Mouse (Mus musculus): Measurements from ENCODE around the gene Naa15. TPM values are rescaled to one million over a fixed set of nuclear protein-coding genes. Genes with fewer than 3 reads are reported as not detected.

Gene Naa15
- polyA plus RNA-seq, 1 experiment from 2014 or later, result 12.7 TPM

GRCm38 (mm10) chr3:51482781-51483180, 67.8 kb downstream of the Naa15 start:
- Histone ChIP-seq H3K4me3 (ENCODE audit: low read depth, low read length) (no peak overlapping the region), H3K4me1 (ENCODE audit: insufficient read depth, low read depth, low read length) (peaks cover 12% of the 10 kb centered on the region; the same call in 1 of the 2 replicates), H3K27ac (ENCODE audit: low read length) (peak overlapping the region; percentile 94; the same call in 1 of the 2 replicates), H3K36me3 (ENCODE audit: insufficient read depth, low read length) (no peaks in the 10 kb centered on the region), H3K9ac (replicated peaks; ENCODE audit: low read depth) (no peak overlapping the region), H3K4me2 (replicated peaks; ENCODE audit: low read depth, low read length) (peak overlapping the region; percentile 75), H3K9me3 (ENCODE audit: low read length) (no peaks in the 10 kb centered on the region), H3K27me3 (replicated peaks; ENCODE audit: insufficient read depth, low read length) (no peaks in the 10 kb centered on the region)
- no peak for ATAC-seq
- no peak for DNase-seq (ENCODE audit: low spot score)
- WGBS, result 51% methylated on average over 3 of the region's 3 CpGs
- TF ChIP-seq CTCF (IDR thresholded peaks at IDR 0.05) (no peak), EP300 (IDR thresholded peaks at IDR 0.05) (no peak)

GRCm38 (mm10) chr3:51483741-51484359, 68.9 kb downstream of the Naa15 start, which contains the start of gene Rab33b:
Gene Rab33b (plus strand): TSS chr3:51483920.
- Histone ChIP-seq H3K27me3 (replicated peaks; ENCODE audit: insufficient read depth, low read length) (no peaks in the 10 kb centered on the region), H3K4me2 (replicated peaks; ENCODE audit: low read depth, low read length) (peak within 1 kb of the TSS; percentile 75), H3K4me3 (ENCODE audit: low read depth, low read length) (peak within 1 kb of the TSS; percentile 89), H3K4me1 (ENCODE audit: insufficient read depth, low read depth, low read length) (peaks cover 12% of the 10 kb centered on the region; the same call in 1 of the 2 replicates), H3K9ac (replicated peaks; ENCODE audit: low read depth) (peak within 1 kb of the TSS; percentile 80), H3K9me3 (ENCODE audit: low read length) (no peaks in the 10 kb centered on the region), H3K27ac (ENCODE audit: low read length) (peak within 1 kb of the TSS; percentile 94), H3K36me3 (ENCODE audit: insufficient read depth, low read length) (no peaks in the 10 kb centered on the region)
- ATAC-seq (peak; percentile 97), DNase-seq (ENCODE audit: low spot score) (peak; percentile 99)
- WGBS, result 5% methylated on average over 56 of the region's 70 CpGs
- TF ChIP-seq EP300 (IDR thresholded peaks at IDR 0.05) (no peak), CTCF (IDR thresholded peaks at IDR 0.05) (peak; percentile 60)

- Histone ChIP-seq H3K4me2 (replicated peaks; ENCODE audit: low read depth, low read length) (peak overlapping the region; percentile 75), H3K4me1 (ENCODE audit: insufficient read depth, low read depth, low read length) (peaks cover 12% of the 10 kb centered on the region; the same call in 1 of the 2 replicates), H3K4me3 (ENCODE audit: low read depth, low read length) (peak overlapping the region; percentile 89), H3K27me3 (replicated peaks; ENCODE audit: insufficient read depth, low read length) (no peaks in the 10 kb centered on the region), H3K36me3 (ENCODE audit: insufficient read depth, low read length) (no peaks in the 10 kb centered on the region), H3K9ac (replicated peaks; ENCODE audit: low read depth) (peak overlapping the region; percentile 80), H3K9me3 (ENCODE audit: low read length) (no peaks in the 10 kb centered on the region), H3K27ac (ENCODE audit: low read length) (peak overlapping the region; percentile 94)
- no peak for TF ChIP-seq EP300 (IDR thresholded peaks at IDR 0.05)
- no peak for TF ChIP-seq CTCF (IDR thresholded peaks at IDR 0.05)
- ATAC-seq (peak; percentile 2; the same call in 1 of the 2 replicates), DNase-seq (ENCODE audit: low spot score) (no peak)
- 0% methylated on average over 33 of the region's 33 CpGs for WGBS
Measured at GRCm38 (mm10) chr3:51484370-51484769, 69.4 kb downstream of the Naa15 start.

GRCm38 (mm10) chr3:51485347-51485746, 70.4 kb downstream of the Naa15 start:
- no peak for TF ChIP-seq CTCF (IDR thresholded peaks at IDR 0.05)
- peak; percentile 10; the same call in 1 of the 2 replicates for TF ChIP-seq EP300 (IDR thresholded peaks at IDR 0.05)
- Histone ChIP-seq H3K27me3 (replicated peaks; ENCODE audit: insufficient read depth, low read length) (no peaks in the 10 kb centered on the region), H3K4me1 (ENCODE audit: insufficient read depth, low read depth, low read length) (peaks cover 12% of the 10 kb centered on the region; the same call in 1 of the 2 replicates), H3K36me3 (ENCODE audit: insufficient read depth, low read length) (no peaks in the 10 kb centered on the region), H3K9ac (replicated peaks; ENCODE audit: low read depth) (no peak overlapping the region), H3K9me3 (ENCODE audit: low read length) (no peaks in the 10 kb centered on the region), H3K4me2 (replicated peaks; ENCODE audit: low read depth, low read length) (peak overlapping the region; percentile 75), H3K4me3 (ENCODE audit: low read depth, low read length) (no peak overlapping the region), H3K27ac (ENCODE audit: low read length) (no peak overlapping the region)
- ATAC-seq, result no peak
- DNase-seq (ENCODE audit: low spot score), result peak; percentile 67
- WGBS, result 39% methylated on average over 4 of the region's 4 CpGs

- peak; percentile 46 for DNase-seq (ENCODE audit: low spot score)
- H3K27me3 ChIP-seq (replicated peaks; ENCODE audit: insufficient read depth, low read length), result no peaks in the 10 kb centered on the region
- no peak for ATAC-seq
- TF ChIP-seq EP300 (IDR thresholded peaks at IDR 0.05), result no peak
- no peak for TF ChIP-seq CTCF (IDR thresholded peaks at IDR 0.05)
- H3K36me3 ChIP-seq (ENCODE audit: insufficient read depth, low read length), result no peaks in the 10 kb centered on the region
- 77% methylated on average over 4 of the region's 4 CpGs for WGBS
- no peaks in the 10 kb centered on the region for H3K9me3 ChIP-seq (ENCODE audit: low read length)
- H3K9ac ChIP-seq (replicated peaks; ENCODE audit: low read depth), result no peak overlapping the region
- peaks cover 12% of the 10 kb centered on the region; the same call in 1 of the 2 replicates for H3K4me1 ChIP-seq (ENCODE audit: insufficient read depth, low read depth, low read length)
- no peak overlapping the region for H3K27ac ChIP-seq (ENCODE audit: low read length)
- no peak overlapping the region for H3K4me3 ChIP-seq (ENCODE audit: low read depth, low read length)
- no peak overlapping the region for H3K4me2 ChIP-seq (replicated peaks; ENCODE audit: low read depth, low read length)
Measured at GRCm38 (mm10) chr3:51486491-51487195, 71.7 kb downstream of the Naa15 start.

GRCm38 (mm10) chr3:51490088-51490753, 75.3 kb downstream of the Naa15 start:
- peaks cover 3% of the 10 kb centered on the region; the same call in 1 of the 2 replicates for H3K4me1 ChIP-seq (ENCODE audit: insufficient read depth, low read depth, low read length)
- ATAC-seq (no peak), DNase-seq (ENCODE audit: low spot score) (no peak)
- no peak overlapping the region for H3K4me3 ChIP-seq (ENCODE audit: low read depth, low read length)
- no peak overlapping the region for H3K27ac ChIP-seq (ENCODE audit: low read length)
- TF ChIP-seq EP300 (IDR thresholded peaks at IDR 0.05) (no peak), CTCF (IDR thresholded peaks at IDR 0.05) (no peak)
- no peaks in the 10 kb centered on the region for H3K9me3 ChIP-seq (ENCODE audit: low read length)
- H3K27me3 ChIP-seq (replicated peaks; ENCODE audit: insufficient read depth, low read length), result no peaks in the 10 kb centered on the region
- H3K9ac ChIP-seq (replicated peaks; ENCODE audit: low read depth), result no peak overlapping the region
- WGBS, result 85% methylated on average over 7 of the region's 7 CpGs
- H3K4me2 ChIP-seq (replicated peaks; ENCODE audit: low read depth, low read length), result no peak overlapping the region
- H3K36me3 ChIP-seq (ENCODE audit: insufficient read depth, low read length), result no peaks in the 10 kb centered on the region
